Mouse (Mus musculus) erythroid progenitor cell, adult 5-6 weeks (primary cell): ENCODE data around the gene Lmo4. TPM values are rescaled to one million over a fixed set of nuclear protein-coding genes. Genes with fewer than 3 reads are reported as not detected.
A peak's percentile ranks its signal among the peaks of the same experiment; 100 is the strongest.

Experiments used
- ATAC-seq: replicated peaks from 2 replicates; pipeline ENCODE4 v1.8.0; 2016; ENCODE audit warnings: moderate number of reproducible peaks, mild to moderate bottlenecking, moderate TSS enrichment, inconsistent platforms; ENCODE audit not compliant: poor library complexity, low FRiP score, severe bottlenecking
- total RNA-seq, 2 experiments: library from RNA; stranded (forward) in 1 of 2; stranded (reverse) in 1 of 2; fragments of 150-400 nt in 1 of 2; fragments of 186-747, 209-891 nt in 1 of 2; gene quantifications; 2 replicates each; pipeline versions ENCODE4 v1.2.3 to v1.2.4; 2015 to 2017; ENCODE audit warnings: low replicate concordance in 2 of 2

Gene Lmo4
- total RNA-seq (2015; ENCODE audit: low replicate concordance) (52.6 and 62.5 TPM in 2 replicates), total RNA-seq (2017; ENCODE audit: low replicate concordance) (11.9 and 13.0 TPM in 2 replicates)

DNA sequence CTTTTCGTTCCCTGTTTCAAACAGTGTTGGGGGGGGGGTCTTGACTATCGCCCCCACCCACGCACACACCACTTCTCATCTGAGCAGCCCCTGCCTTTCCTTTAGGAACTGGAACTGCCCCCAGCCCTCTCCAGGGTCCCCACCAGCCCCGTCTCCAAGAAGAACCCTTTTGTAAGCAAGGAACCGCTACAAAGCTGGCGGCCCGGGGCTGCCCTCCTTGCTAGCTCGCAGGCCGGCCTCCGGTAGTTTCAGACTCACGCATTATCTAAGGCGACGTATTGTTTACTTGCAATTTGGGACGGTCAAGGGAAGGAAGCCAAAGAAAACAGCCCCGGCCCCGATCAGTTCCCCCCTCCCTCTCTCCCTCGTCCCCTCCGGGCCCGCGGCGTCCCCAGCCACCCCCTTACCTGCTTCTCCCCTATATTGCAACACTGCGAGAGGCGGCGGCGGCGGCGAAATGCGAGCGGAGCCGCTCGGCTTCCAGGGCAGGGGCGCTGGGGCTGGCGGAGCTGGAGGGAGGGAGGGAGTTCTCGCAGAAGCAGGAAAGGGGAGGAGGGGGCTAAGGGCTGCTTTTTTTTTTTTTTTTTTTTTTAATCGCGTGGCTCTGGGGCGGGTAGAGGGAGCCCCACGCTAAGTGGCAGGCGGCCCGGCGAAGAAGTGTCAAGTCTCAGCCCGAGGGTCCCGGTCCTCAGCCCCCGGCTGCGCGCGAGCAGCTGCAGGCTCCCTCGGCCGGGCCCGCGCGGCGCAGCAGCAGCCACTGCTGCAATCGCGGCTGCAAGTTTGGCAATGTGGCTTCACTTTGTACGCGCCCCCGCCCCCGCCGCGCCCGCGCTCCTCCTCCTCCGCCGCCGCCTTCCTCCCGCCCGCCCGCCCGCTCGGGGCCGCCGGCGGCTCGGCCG is at the start of gene Lmo4:
Gene Lmo4 (minus strand): TSS at position 808 of the 899 bp plus-strand sequence.
- ATAC-seq, result 0 out of 2 replicates have a peak, but pooled peaks have one; percentile 23

- ATAC-seq, result no peak
These were observed 49.3 kb upstream of the Lmo4 start for GRCm38 (mm10) chr3:144254281-144254680.

- ATAC-seq, result no peak
These were observed 48.0 kb upstream of the Lmo4 start for GRCm38 (mm10) chr3:144253018-144253417.

GRCm38 (mm10) chr3:144252109-144252508 is 47.1 kb upstream of the Lmo4 start:
- ATAC-seq, result no peak

DNA sequence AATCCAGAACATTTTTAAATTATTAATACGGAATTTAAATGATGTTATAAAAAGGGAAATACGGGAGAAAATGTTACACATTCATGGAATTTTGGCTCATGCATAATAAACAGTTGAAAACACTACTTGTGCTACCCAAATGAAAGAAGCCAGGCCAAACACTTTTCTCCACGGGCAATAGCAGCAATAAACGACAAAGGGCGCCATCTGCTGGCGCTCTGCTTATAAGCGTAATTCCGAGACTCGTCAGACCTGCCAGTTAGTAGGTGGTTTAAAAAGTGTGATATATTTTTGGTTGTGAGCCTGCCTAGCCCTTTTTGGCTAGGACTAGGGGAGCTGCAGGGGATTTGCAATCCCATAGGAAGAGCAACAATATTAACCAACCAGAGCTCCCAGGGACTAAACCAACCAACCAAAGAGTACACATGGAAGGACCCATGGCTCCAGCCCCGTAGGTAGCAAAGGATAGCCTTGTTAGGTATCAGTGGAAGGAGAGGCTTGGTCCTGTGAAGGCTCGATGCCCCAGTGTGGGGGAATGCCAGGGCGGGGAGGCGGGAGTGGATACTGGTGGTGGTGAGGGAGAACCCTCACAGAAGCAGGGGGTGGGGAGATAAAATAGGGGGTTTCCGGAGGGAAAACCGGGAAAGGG is 37.1 kb upstream of the Lmo4 start:
- ATAC-seq, result no peak

- no peak for ATAC-seq
These were observed 36.1 kb upstream of the Lmo4 start for GRCm38 (mm10) chr3:144241161-144241560.

DNA sequence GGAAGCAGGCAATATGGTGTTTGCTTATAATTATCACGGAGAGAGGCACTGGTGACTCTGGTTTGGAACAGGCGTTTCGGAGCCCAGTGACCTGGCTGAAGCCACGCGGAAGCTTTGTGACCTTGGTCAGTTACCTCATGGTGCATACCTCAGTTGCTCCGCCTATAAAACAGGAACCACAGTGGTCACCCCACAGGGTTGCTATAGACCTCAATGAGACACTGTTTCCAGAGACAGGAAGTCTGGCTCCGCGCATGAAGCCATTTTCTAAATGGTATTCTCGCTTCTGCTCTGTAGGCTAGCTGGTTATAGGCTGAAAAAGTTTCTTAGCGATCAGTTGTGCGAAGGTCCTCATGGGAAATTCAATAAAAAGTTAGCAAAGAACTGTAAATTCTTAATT is 33.5 kb upstream of the Lmo4 start:
- ATAC-seq, result no peak

GRCm38 (mm10) chr3:144232347-144233008 is 27.5 kb upstream of the Lmo4 start:
- ATAC-seq, result no peak

GRCm38 (mm10) chr3:144231931-144232330 is 26.9 kb upstream of the Lmo4 start:
- no peak for ATAC-seq

DNA sequence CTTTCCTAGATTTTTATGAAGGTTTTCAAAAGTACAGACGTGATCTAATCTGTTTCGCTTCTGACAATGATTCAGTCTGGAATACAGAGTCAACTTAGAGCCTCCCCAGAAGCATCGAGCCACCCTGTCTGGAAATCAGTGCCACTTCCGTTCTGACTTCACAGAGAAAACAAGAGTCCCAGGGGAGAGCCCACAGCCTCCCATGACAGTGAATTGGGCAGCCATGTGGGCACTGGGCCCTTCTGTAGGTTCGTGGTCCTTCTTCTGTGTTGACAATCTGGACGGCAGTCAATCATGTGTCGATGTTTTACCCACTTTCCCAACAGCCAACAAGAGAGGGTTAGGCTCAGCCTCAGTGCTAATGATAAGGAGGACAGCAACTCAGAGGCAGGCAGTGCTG is 26.4 kb upstream of the Lmo4 start:
- ATAC-seq, result no peak

GRCm38 (mm10) chr3:144230016-144230415 is 25.0 kb upstream of the Lmo4 start:
- ATAC-seq, result no peak

GRCm38 (mm10) chr3:144229312-144229711 is 24.3 kb upstream of the Lmo4 start:
- no peak for ATAC-seq

- no peak for ATAC-seq
These were observed 20.6 kb upstream of the Lmo4 start for GRCm38 (mm10) chr3:144225456-144226240.

GRCm38 (mm10) chr3:144224594-144224993 is 19.6 kb upstream of the Lmo4 start:
- ATAC-seq, result no peak

DNA sequence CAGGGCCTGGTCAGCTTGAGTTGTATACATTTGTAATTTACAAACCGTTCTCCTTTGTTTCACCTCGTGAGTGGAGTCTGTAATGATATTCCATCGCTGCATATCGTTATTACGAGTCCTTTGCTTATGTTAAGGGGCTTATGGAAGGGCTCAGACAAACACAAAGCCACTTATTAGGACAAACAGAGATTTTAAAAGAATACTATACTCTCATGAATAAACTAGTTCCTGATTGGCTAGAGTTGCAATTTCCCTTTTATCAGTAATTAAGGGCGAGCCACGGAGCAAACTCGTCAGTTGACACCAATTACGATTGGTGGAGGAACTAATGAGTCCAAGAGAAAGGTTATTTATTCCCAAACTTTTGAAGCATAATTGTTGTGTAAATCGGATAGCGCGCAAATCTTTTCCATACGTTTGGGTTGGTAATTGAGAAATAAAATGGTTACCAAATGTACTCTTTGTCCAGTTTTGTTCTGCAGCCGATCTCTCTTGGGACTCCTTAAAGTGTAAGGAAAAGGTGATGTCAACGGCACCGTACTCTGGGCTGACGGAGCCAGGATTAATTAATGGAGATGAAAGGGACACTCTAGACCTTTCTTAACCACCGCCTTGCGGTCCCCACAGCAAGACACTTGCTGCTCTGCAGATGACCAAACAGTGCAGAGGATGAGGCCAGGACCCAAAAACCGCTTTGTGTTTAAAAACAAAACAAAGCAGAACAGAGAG is 18.5 kb upstream of the Lmo4 start:
- ATAC-seq, result no peak

- no peak for ATAC-seq
These were observed 17.4 kb upstream of the Lmo4 start for GRCm38 (mm10) chr3:144222381-144222780.

GRCm38 (mm10) chr3:144207498-144207897 is 2.5 kb upstream of the Lmo4 start:
- ATAC-seq, result no peak

GRCm38 (mm10) chr3:144206942-144207341 is 1.9 kb upstream of the Lmo4 start:
- ATAC-seq, result no peak

- no peak for ATAC-seq
These were observed 1.2 kb upstream of the Lmo4 start for GRCm38 (mm10) chr3:144206261-144206660.
